Mouse (Mus musculus) MEL (cell line): ENCODE data around the gene Gpr146. TPM values are rescaled to one million over a fixed set of nuclear protein-coding genes. Genes with fewer than 3 reads are reported as not detected.

Experiments used
- DNase-seq: peaks from one replicate; pipeline ENCODE4 v3.0.0; 2011; ENCODE audit warnings: low read depth, low spot score
- H3K27ac ChIP-seq: 2 replicates; pipeline ENCODE4 v1.5.1; 2012; ENCODE audit warnings: low read depth, mild to moderate bottlenecking, control low read depth, low read length, moderate library complexity; ENCODE audit not compliant: control insufficient read depth
- H3K27me3 ChIP-seq, 2 experiments: fragments of 150-350 bp in 1 of 2; sonication (generic) in 1 of 2; 2 replicates each; pipeline ENCODE4 v1.6.1; 2012; ENCODE audit warnings: low read length in 2 of 2, mild to moderate bottlenecking in 2 of 2, improper control_type of control experiment in 1 of 2, moderate library complexity in 1 of 2; ENCODE audit not compliant: insufficient read depth in 2 of 2, control insufficient read depth in 1 of 2
- H3K36me3 ChIP-seq, 2 experiments: 2 replicates each; pipeline ENCODE4 v1.6.1; 2012 to 2014; ENCODE audit warnings: low read length in 2 of 2, improper control_type of control experiment in 1 of 2, inconsistent platforms in 1 of 2, mild to moderate bottlenecking in 1 of 2; ENCODE audit not compliant: insufficient read depth in 2 of 2, control insufficient read depth in 1 of 2
- H3K4me1 ChIP-seq, 2 experiments: fragments of 150-350 bp in 1 of 2; sonication (generic) in 1 of 2; 2 replicates each; pipeline ENCODE4 v1.6.1; 2012; ENCODE audit warnings: low read length in 2 of 2, improper control_type of control experiment in 1 of 2, mild to moderate bottlenecking in 1 of 2; ENCODE audit not compliant: insufficient read depth in 2 of 2, control insufficient read depth in 1 of 2
- H3K4me3 ChIP-seq, 2 experiments: fragments of 150-350 bp in 1 of 2; sonication (generic) in 1 of 2; 2 replicates each; pipeline ENCODE4 v1.5.1; 2012; ENCODE audit warnings: low read depth in 2 of 2, low read length in 2 of 2, mild to moderate bottlenecking in 2 of 2, moderate library complexity in 2 of 2, control low read depth in 1 of 2, improper control_type of control experiment in 1 of 2; ENCODE audit not compliant: control insufficient read depth in 1 of 2, insufficient read depth in 1 of 2
- H3K79me2 ChIP-seq: 2 replicates; pipeline ENCODE4 v1.6.1; 2012; ENCODE audit warnings: mild to moderate bottlenecking, low read length, moderate library complexity; ENCODE audit not compliant: control insufficient read depth, poor library complexity, insufficient read depth
- H3K9ac ChIP-seq: 2 replicates; pipeline ENCODE4 v1.6.1; 2012; ENCODE audit warnings: low read depth, mild to moderate bottlenecking, control low read depth, low read length, moderate library complexity; ENCODE audit not compliant: control insufficient read depth, poor library complexity, severe bottlenecking
- H3K9me3 ChIP-seq: fragments of 150-350 bp; sonication (generic); replicated peaks from 2 replicates; pipeline ENCODE4 v1.6.1; 2012; ENCODE audit warnings: mild to moderate bottlenecking, low read length, improper control_type of control experiment, moderate library complexity; ENCODE audit not compliant: insufficient read depth
- CHD1 ChIP-seq: IDR thresholded peaks from 2 replicates; pipeline ENCODE4 v1.6.1; 2012; ENCODE audit warnings: low read depth, mild to moderate bottlenecking, inconsistent platforms, low read length, improper control_type of control experiment
- CHD2 ChIP-seq: IDR thresholded peaks from 2 replicates; pipeline ENCODE4 v1.6.1; 2011; ENCODE audit warnings: low read length, improper control_type of control experiment
- CTCF ChIP-seq, 3 experiments: IDR thresholded peaks in 2 of 3; conservative IDR thresholded peaks in 1 of 3; 2 replicates each; pipeline ENCODE4 v1.5.1; 2011 to 2012; ENCODE audit warnings: low read length in 3 of 3, low read depth in 2 of 3, mild to moderate bottlenecking in 2 of 3, improper control_type of control experiment in 1 of 3, inconsistent platforms in 1 of 3, mixed read lengths in 1 of 3, moderate library complexity in 1 of 3; ENCODE audit not compliant: control insufficient read depth in 1 of 3, insufficient read depth in 1 of 3, poor library complexity in 1 of 3, severe bottlenecking in 1 of 3
- EP300 ChIP-seq, 2 experiments: IDR thresholded peaks; 2 replicates each; pipeline ENCODE4 v1.6.1; 2011; ENCODE audit warnings: improper control_type of control experiment in 2 of 2, low read length in 2 of 2, low read depth in 1 of 2, mild to moderate bottlenecking in 1 of 2
- GABPA ChIP-seq: IDR thresholded peaks from 2 replicates; pipeline ENCODE4 v1.6.1; 2012; ENCODE audit warnings: low read depth, mild to moderate bottlenecking, inconsistent platforms, low read length, improper control_type of control experiment, moderate library complexity
- GATA1 ChIP-seq: IDR thresholded peaks from 2 replicates; pipeline ENCODE4 v1.6.1; 2011; ENCODE audit warnings: low read depth, low read length, improper control_type of control experiment
- HCFC1 ChIP-seq: IDR thresholded peaks from 2 replicates; pipeline ENCODE4 v1.6.1; 2012; ENCODE audit warnings: low read depth, mild to moderate bottlenecking, inconsistent platforms, low read length, improper control_type of control experiment, moderate library complexity
- JUND ChIP-seq: IDR thresholded peaks from 2 replicates; pipeline ENCODE4 v1.6.1; 2011; ENCODE audit warnings: low read depth, mild to moderate bottlenecking, improper control_type of control experiment, low read length
- KAT2A ChIP-seq: conservative IDR thresholded peaks from 2 replicates; pipeline ENCODE4 v1.6.1; 2012; ENCODE audit warnings: low read depth, low read length, improper control_type of control experiment, inconsistent platforms
- MAFK ChIP-seq: IDR thresholded peaks from 2 replicates; pipeline ENCODE4 v1.6.1; 2011; ENCODE audit warnings: low read depth, mild to moderate bottlenecking, low read length, improper control_type of control experiment, borderline replicate concordance
- MAZ ChIP-seq: IDR thresholded peaks from 2 replicates; pipeline ENCODE4 v1.6.1; 2012; ENCODE audit warnings: low read depth, mild to moderate bottlenecking, inconsistent platforms, low read length, improper control_type of control experiment
- MYB ChIP-seq: IDR thresholded peaks from 2 replicates; pipeline ENCODE4 v1.6.1; 2011; ENCODE audit warnings: mild to moderate bottlenecking, low read depth, low read length, improper control_type of control experiment
- MYC ChIP-seq: IDR thresholded peaks from 2 replicates; pipeline ENCODE4 v1.6.1; 2011; ENCODE audit warnings: low read depth, mild to moderate bottlenecking, low read length, improper control_type of control experiment, moderate library complexity
- NELFE ChIP-seq: IDR thresholded peaks from 2 replicates; pipeline ENCODE4 v1.6.1; 2011; ENCODE audit warnings: low read depth, low read length, improper control_type of control experiment
- NRF1 ChIP-seq: IDR thresholded peaks from 2 replicates; pipeline ENCODE4 v1.6.1; 2014; ENCODE audit warnings: low read depth, mild to moderate bottlenecking, inconsistent platforms, low read length, improper control_type of control experiment, moderate library complexity; ENCODE audit not compliant: poor library complexity, insufficient read depth, severe bottlenecking
- POLR2A ChIP-seq, 2 experiments: IDR thresholded peaks; 2 replicates each; pipeline ENCODE4 v1.6.1; 2011 to 2012; ENCODE audit warnings: low read length in 2 of 2, mild to moderate bottlenecking in 2 of 2, control low read depth in 1 of 2, improper control_type of control experiment in 1 of 2, low read depth in 1 of 2, moderate library complexity in 1 of 2; ENCODE audit not compliant: control insufficient read depth in 1 of 2, insufficient read depth in 1 of 2, poor library complexity in 1 of 2
- POLR2AphosphoS2 ChIP-seq: IDR thresholded peaks from 2 replicates; pipeline ENCODE4 v1.6.1; 2011; ENCODE audit warnings: low read length, improper control_type of control experiment
- RCOR1 ChIP-seq: IDR thresholded peaks from 2 replicates; pipeline ENCODE4 v1.6.1; 2012; ENCODE audit warnings: low read depth, mild to moderate bottlenecking, inconsistent platforms, low read length, improper control_type of control experiment
- SIN3A ChIP-seq: IDR thresholded peaks from 2 replicates; pipeline ENCODE4 v1.6.1; 2012; ENCODE audit warnings: low read length, improper control_type of control experiment, inconsistent platforms
- SMC3 ChIP-seq: IDR thresholded peaks from 2 replicates; pipeline ENCODE4 v1.6.1; 2011; ENCODE audit warnings: low read depth, low read length, improper control_type of control experiment
- TAL1 ChIP-seq: IDR thresholded peaks from 2 replicates; pipeline ENCODE4 v1.6.1; 2012; ENCODE audit warnings: mild to moderate bottlenecking, inconsistent platforms, low read length, moderate library complexity, mixed read lengths
- TBP ChIP-seq: IDR thresholded peaks from 2 replicates; pipeline ENCODE4 v1.8.0; 2011; ENCODE audit warnings: low read depth, low read length, improper control_type of control experiment
- UBTF ChIP-seq: IDR thresholded peaks from 2 replicates; pipeline ENCODE4 v1.6.1; 2012; ENCODE audit warnings: low read depth, mild to moderate bottlenecking, inconsistent platforms, low read length, improper control_type of control experiment, moderate library complexity, borderline replicate concordance; ENCODE audit not compliant: insufficient read depth
- USF2 ChIP-seq, 2 experiments: IDR thresholded peaks; 2 replicates each; pipeline ENCODE4 v1.6.1; 2011 to 2012; ENCODE audit warnings: improper control_type of control experiment in 2 of 2, low read length in 2 of 2, borderline replicate concordance in 1 of 2, inconsistent platforms in 1 of 2, low read depth in 1 of 2, mild to moderate bottlenecking in 1 of 2; ENCODE audit not compliant: insufficient read depth in 1 of 2
- ZKSCAN1 ChIP-seq: IDR thresholded peaks from 2 replicates; pipeline ENCODE4 v1.6.1; 2012; ENCODE audit warnings: low read depth, mild to moderate bottlenecking, inconsistent platforms, low read length, improper control_type of control experiment, moderate library complexity
- ZNF384 ChIP-seq: IDR thresholded peaks from 2 replicates; pipeline ENCODE4 v1.6.1; 2012; ENCODE audit warnings: low read depth, mild to moderate bottlenecking, inconsistent platforms, low read length, improper control_type of control experiment
- polyA plus RNA-seq, 2 experiments: library from polyadenylated mRNA; stranded (reverse) in 1 of 2; unstranded in 1 of 2; fragments of >175 nt in 1 of 2; fragments of >200 nt in 1 of 2; gene quantifications; 2 replicates each; pipeline versions ENCODE4 v1.2.1 to v1.2.4; 2012; ENCODE audit warnings: low replicate concordance in 2 of 2, low read depth in 1 of 2; ENCODE audit not compliant: insufficient read length in 2 of 2, insufficient read depth in 1 of 2, missing spikeins in 1 of 2
- total RNA-seq: library from RNA; depleted of rRNA; stranded (reverse); fragments of 300-350 nt; gene quantifications from 2 replicates; pipeline ENCODE4 v1.2.3, GENCODE M21; 2012

The Gpr146 gene
- total and polyA plus RNA-seq, 3 experiments, result 0.92 to 4.5 TPM; not detected in 1

- no peak for TF ChIP-seq RCOR1
- no peak for TF ChIP-seq SIN3A
- TF ChIP-seq MYB, result no peak
- no peak for TF ChIP-seq MAZ
- no peak for TF ChIP-seq TBP
- TF ChIP-seq ZNF384, result no peak
- TF ChIP-seq CHD1, result no peak
- no peak for TF ChIP-seq MAFK
- no peak for TF ChIP-seq GABPA
- H3K79me2 ChIP-seq, result no peaks in the 10 kb centered on the region
- no peak within 1 kb of the TSS for H3K27ac ChIP-seq
- DNase-seq, result no peak
- no peaks in the 10 kb centered on the region for H3K36me3 ChIP-seq
- H3K27me3 ChIP-seq, result no peaks in the 10 kb centered on the region
- no peak within 1 kb of the TSS for H3K9ac ChIP-seq
- H3K4me1 ChIP-seq, result peaks cover 0 to 3% of the 10 kb centered on the region in 2 experiments; a peak in 1 of 4 replicates
- no peak within 1 kb of the TSS for H3K4me3 ChIP-seq
- H3K9me3 ChIP-seq, result no peaks in the 10 kb centered on the region
These were observed 27.4 kb downstream of the Gpr146 start, which contains the start of gene C130050O18Rik for GRCm38 (mm10) chr5:139404801-139405401. Gene C130050O18Rik, plus strand, starts transcription at chr5:139405280.

- H3K36me3 ChIP-seq, result no peaks in the 10 kb centered on the region
- H3K79me2 ChIP-seq, result no peaks in the 10 kb centered on the region
- no peak overlapping the region for H3K4me3 ChIP-seq
- peaks cover 0 to 3% of the 10 kb centered on the region in 2 experiments; a peak in 1 of 4 replicates for H3K4me1 ChIP-seq
- H3K27ac ChIP-seq, result no peak overlapping the region
- H3K9me3 ChIP-seq, result no peaks in the 10 kb centered on the region
- H3K27me3 ChIP-seq, result no peaks in the 10 kb centered on the region
- no peak for TF ChIP-seq EP300 (IDR thresholded peaks at IDR 0.05; ENCODE audit: low read depth in 1 of 2, low read length in 2 of 2)
- TF ChIP-seq CHD2, result no peak
- no peak for TF ChIP-seq NRF1
- TF ChIP-seq GATA1, result no peak
- no peak for TF ChIP-seq SMC3
- DNase-seq, result no peak
- no peak overlapping the region for H3K9ac ChIP-seq
These were observed 28.0 kb downstream of the Gpr146 start for GRCm38 (mm10) chr5:139405478-139405877.

- H3K36me3 ChIP-seq, result no peaks in the 10 kb centered on the region
- no peak overlapping the region for H3K4me3 ChIP-seq
- no peak for DNase-seq
- H3K27ac ChIP-seq, result no peak overlapping the region
- H3K79me2 ChIP-seq, result no peaks in the 10 kb centered on the region
- no peaks in the 10 kb centered on the region for H3K9me3 ChIP-seq
- peaks cover 0 to 3% of the 10 kb centered on the region in 2 experiments; a peak in 1 of 4 replicates for H3K4me1 ChIP-seq
- H3K27me3 ChIP-seq, result no peaks in the 10 kb centered on the region
- no peak overlapping the region for H3K9ac ChIP-seq
- TF ChIP-seq KAT2A, result no peak
- TF ChIP-seq ZKSCAN1, result no peak
- no peak for TF ChIP-seq POLR2A (IDR thresholded peaks at IDR 0.05; ENCODE audit: control insufficient read depth in 1 of 2, insufficient read depth in 1 of 2, low read depth in 1 of 2, low read length in 2 of 2, poor library complexity in 1 of 2)
- no peak for TF ChIP-seq MYC
- no peak for TF ChIP-seq NELFE
- TF ChIP-seq TAL1, result no peak
- no peak for TF ChIP-seq SMC3
- no peak for TF ChIP-seq HCFC1
- TF ChIP-seq JUND, result no peak
- no peak for TF ChIP-seq EP300 (IDR thresholded peaks at IDR 0.05; ENCODE audit: low read depth in 1 of 2, low read length in 2 of 2)
- TF ChIP-seq CTCF (IDR thresholded peaks at IDR 0.05 in 2 of 3, conservative IDR thresholded peaks at IDR 0.05 in 1 of 3; ENCODE audit: control insufficient read depth in 1 of 3, insufficient read depth in 1 of 3, low read depth in 2 of 3, low read length in 3 of 3, poor library complexity in 1 of 3, severe bottlenecking in 1 of 3), result no peak
- TF ChIP-seq POLR2AphosphoS2, result no peak
- TF ChIP-seq UBTF, result no peak
- no peak for TF ChIP-seq NRF1
- TF ChIP-seq USF2 (IDR thresholded peaks at IDR 0.05; ENCODE audit: borderline replicate concordance in 1 of 2, insufficient read depth in 1 of 2, low read depth in 1 of 2, low read length in 2 of 2), result no peak
- no peak for TF ChIP-seq MAFK
- TF ChIP-seq CHD2, result no peak
These were observed 28.5 kb downstream of the Gpr146 start for GRCm38 (mm10) chr5:139405953-139406352.
